ENCODE assay signal across 1 mouse cellular context in the genomic region with DNA sequence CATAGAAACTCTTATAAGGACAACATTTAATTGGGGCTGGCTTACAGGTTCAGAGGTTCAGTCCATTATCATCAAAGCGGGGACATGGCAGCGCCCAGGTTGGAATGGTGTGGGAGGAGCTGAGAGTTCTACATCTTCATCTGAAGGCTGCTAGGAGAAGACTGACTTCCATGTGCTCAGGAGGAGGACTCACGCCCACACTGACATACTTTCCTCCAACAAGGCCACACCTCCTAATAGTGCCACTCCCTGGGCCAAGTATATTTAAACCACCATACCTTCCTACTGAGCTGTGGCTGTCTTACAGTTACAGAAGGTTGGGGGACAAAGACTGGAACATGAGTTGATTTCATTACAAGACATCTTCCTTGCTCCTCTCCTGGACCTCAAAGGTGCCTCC. TPM values are rescaled to one million over a fixed set of nuclear protein-coding genes. Genes with fewer than 3 reads are reported as not detected.
"Had no signal": no experiment of that assay in that cellular context is flagged by ENCODE, and none has a peak within 500 bp of the region (broad histone marks: within the 10 kb centered on the region; RNA-seq: fewer than 3 reads in every experiment).

No protein-coding gene starts in this region.

RNA-seq across cellular contexts. Expression of a gene that starts 28.8 kb away (rescaled TPM):
- polyA plus RNA-seq: erythroblast, embryonic 14.5 days had no signal

RNA-seq across cellular contexts. Expression of a gene that starts 34.3 kb away (rescaled TPM):
- polyA plus RNA-seq: erythroblast, embryonic 14.5 days had no signal
